Mouse (Mus musculus) kidney, postnatal 14 days (tissue): ENCODE measurements around the gene Efna4.

ENCODE experiments used
- DNase-seq: peaks from one replicate; pipeline ENCODE4 v3.0.0; 2022; ENCODE audit warnings: mixed read lengths

The Efna4 gene

GRCm38 (mm10) chr3:89304440-89304839, 33.4 kb downstream of the Efna4 start:
- DNase-seq: no peak

- DNase-seq: no peak
These were observed 37.3 kb downstream of the Efna4 start for GRCm38 (mm10) chr3:89300514-89300913.

- peak; percentile 65 for DNase-seq
These were observed 37.8 kb downstream of the Efna4 start for GRCm38 (mm10) chr3:89300071-89300470.

DNA sequence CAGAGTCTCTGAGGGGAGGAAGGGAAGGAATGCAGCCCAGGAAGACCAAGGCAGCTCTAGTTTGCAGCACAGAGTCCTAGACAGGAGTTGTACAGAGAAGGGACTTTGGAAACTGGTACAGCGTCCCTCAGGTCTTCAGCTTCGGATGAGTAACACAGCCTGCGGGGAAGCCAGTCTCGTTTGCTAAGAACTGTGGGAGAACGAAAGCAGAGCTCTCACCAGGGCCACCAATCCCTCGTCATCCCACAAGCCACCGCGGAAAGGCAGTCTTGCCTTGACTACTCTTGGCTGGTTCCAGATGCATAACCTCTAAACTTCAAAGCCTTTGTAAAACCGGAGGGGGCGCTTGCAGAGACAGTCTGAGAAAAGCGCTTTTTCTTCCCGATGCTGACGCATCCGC, 38.3 kb downstream of the Efna4 start:
- DNase-seq: peak; percentile 62

GRCm38 (mm10) chr3:89298908-89299307, 38.9 kb downstream of the Efna4 start:
- DNase-seq: no peak

- DNase-seq: no peak
These were observed 40.9 kb downstream of the Efna4 start for GRCm38 (mm10) chr3:89296761-89297396.

- no peak for DNase-seq
These were observed 42.1 kb downstream of the Efna4 start for GRCm38 (mm10) chr3:89295685-89296230.

DNA sequence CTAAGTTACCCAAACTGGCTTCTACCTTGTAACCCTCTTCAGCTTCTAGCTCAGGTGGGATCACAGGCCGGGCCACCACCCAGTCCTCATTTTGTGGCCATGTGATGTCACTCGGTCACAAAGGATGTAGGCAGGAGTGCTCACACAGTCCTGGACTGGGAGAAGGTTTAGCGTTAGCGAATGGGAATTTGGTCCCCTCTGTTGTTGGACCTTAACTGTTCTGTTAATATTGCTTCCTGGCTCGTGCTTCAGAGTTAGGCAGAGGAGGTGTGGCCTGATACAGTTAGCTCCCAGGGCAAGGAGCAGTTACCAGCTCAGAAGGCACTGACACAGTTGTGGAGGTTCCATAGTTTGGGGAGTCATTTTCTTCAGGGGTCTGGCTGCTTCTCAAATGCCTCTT, 43.6 kb downstream of the Efna4 start:
- DNase-seq: peak; percentile 48

DNA sequence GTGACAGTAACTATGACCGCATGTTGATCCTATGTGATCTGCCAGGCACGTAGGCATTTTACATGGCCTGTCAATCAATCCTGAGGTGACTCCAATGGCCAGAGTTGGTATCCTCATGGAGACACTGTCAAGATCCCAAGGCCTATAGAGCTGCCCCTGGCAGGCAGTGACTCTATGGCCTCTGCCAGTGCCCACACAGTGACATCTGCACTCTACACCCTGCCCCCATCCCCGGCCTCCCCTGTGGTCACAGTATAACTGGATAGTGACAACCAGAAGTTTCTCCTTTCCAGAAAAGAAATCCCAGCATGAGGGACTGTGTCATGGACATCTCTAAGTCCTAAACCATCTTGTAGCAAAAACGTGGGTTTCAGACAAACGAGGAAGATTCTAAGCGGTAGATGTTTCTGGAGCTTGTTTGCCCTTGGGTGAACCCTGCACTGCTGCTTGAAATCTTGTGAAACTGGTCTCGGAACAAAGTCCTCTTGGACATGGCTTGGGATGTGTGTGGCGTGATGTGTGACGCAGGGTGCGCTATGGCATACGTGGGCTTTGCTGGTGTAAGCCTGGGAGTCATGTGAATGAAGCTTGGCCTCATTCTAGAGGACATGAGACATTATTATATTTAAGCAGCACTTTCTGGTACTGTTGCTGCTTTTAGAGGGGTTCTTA, 44.4 kb downstream of the Efna4 start:
- peak; percentile 57 for DNase-seq

DNA sequence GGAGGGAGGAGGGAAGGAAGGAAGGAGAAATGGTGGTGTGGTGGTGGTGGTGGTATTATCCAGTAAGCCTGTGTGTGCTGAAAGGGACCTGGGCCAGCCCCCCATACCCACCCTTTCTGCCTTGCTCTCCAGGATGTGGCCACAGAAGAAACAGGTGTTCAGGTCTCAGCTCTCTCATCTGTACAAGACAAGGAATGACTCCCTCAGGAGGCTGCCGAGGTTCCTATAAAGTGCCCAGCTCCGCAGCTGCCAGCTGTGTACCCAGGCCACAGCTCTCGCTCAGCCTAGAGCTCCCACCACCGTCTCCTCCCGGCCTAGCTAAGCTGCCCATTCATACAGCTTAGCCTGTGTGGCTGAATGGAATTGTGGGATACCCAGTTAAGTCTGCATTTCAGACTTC, 45.5 kb downstream of the Efna4 start:
- no peak for DNase-seq

GRCm38 (mm10) chr3:89291874-89292273, 46.0 kb downstream of the Efna4 start:
- no peak for DNase-seq

- peak; percentile 50 for DNase-seq
These were observed 49.3 kb downstream of the Efna4 start for GRCm38 (mm10) chr3:89288503-89288928.

GRCm38 (mm10) chr3:89287286-89287685, 50.5 kb downstream of the Efna4 start:
- peak; percentile 30 for DNase-seq

DNA sequence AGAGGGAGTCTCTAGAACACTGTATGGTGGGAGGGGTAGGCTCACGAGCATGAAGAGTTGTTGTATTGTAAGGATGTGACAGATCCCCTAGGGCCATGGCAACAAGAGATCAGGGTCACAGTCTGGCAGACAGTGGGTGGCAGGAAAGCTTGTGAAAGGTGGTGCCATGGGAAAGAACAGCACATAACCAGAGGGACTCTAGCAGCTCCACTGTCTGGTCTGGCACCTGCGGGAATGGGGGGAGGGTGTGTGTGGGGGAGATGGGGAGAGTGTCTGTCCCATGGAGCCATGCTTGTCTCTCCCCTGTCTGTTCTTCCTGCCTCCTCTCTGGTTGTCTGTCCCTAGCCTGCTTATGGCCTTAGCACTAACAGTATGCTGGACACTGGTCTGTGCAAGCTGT, 52.3 kb downstream of the Efna4 start:
- no peak for DNase-seq

DNA sequence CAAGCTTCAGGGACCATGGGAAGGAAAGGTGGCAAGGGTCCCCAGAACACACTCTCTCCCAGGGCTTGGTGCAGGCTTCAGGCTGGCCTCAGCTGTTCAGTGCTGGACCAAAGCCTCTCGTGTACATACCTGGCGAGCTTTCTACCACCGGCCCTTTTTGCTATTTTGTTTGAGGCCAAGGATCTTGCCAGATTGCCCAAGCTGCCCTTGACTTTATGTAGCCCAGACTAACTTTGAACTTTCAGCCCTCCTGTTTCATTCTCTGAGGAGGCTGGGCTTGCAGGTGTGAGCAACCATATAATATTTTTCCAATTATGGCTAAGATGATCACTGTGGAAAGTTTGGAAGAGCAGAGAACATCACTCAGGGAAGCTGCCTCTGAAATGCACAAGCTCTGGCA, 53.6 kb downstream of the Efna4 start:
- no peak for DNase-seq
